Mouse (Mus musculus) limb, embryonic 11.5 days (tissue): ENCODE measurements around the gene Ret. TPM values are rescaled to one million over a fixed set of nuclear protein-coding genes. Genes with fewer than 3 reads are reported as not detected.

ENCODE experiments used
- ATAC-seq: fragments of 200-750 bp; cut with Nextera tagmentation; 2 replicates; pipeline ENCODE4 v1.8.0; 2017; ENCODE audit warnings: low read depth; ENCODE audit not compliant: insufficient number of reproducible peaks, low FRiP score, low TSS enrichment
- DNase-seq: peaks from one replicate; pipeline ENCODE4 v3.0.0-alpha.2; 2015; ENCODE audit warnings: low spot score
- H3K27ac ChIP-seq: fragments of 300-500 bp; sonication (generic); replicated peaks from 2 replicates; pipeline ENCODE4 v1.5.1; 2014; ENCODE audit warnings: low read depth, mild to moderate bottlenecking, low read length
- H3K27me3 ChIP-seq: fragments of 300-500 bp; sonication (generic); 2 replicates; pipeline ENCODE4 v1.6.1; 2014; ENCODE audit warnings: mild to moderate bottlenecking, low read length, mixed read lengths; ENCODE audit not compliant: control insufficient read depth, insufficient read depth
- H3K36me3 ChIP-seq: fragments of 300-500 bp; sonication (generic); 2 replicates; pipeline ENCODE4 v1.6.1; 2014; ENCODE audit warnings: mild to moderate bottlenecking, low read length, moderate library complexity, mixed read lengths; ENCODE audit not compliant: control insufficient read depth, insufficient read depth
- H3K4me1 ChIP-seq: fragments of 300-500 bp; sonication (generic); 2 replicates; pipeline ENCODE4 v1.6.1; 2014; ENCODE audit warnings: low read length, mixed read lengths; ENCODE audit not compliant: control insufficient read depth, insufficient read depth
- H3K4me2 ChIP-seq: fragments of 300-500 bp; sonication (generic); 2 replicates; pipeline ENCODE4 v1.6.1; 2014; ENCODE audit warnings: low read depth, mild to moderate bottlenecking, moderate library complexity; ENCODE audit not compliant: severe bottlenecking
- H3K4me3 ChIP-seq: fragments of 300-500 bp; sonication (generic); 2 replicates; pipeline ENCODE4 v1.5.1; 2014; ENCODE audit warnings: low read depth, low read length
- H3K9ac ChIP-seq: fragments of 300-500 bp; sonication (generic); 2 replicates; pipeline ENCODE4 v1.6.1; 2014; ENCODE audit warnings: mild to moderate bottlenecking, low read length
- H3K9me3 ChIP-seq: fragments of 300-500 bp; sonication (generic); 2 replicates; pipeline ENCODE4 v1.6.1; 2016; ENCODE audit warnings: low read length; ENCODE audit not compliant: control insufficient read depth
- WGBS: fragments of 180-500 bp; shearing (Covaris S2); extraction: QIAGEN DNeasy Blood & Tissue Kit; methylation state at CpG from one replicate; pipeline ENCODE4 v1.1.7; 2014; 5-methylcytosine and 5-hydroxymethylcytosine counted together
- polyA plus RNA-seq: library from polyadenylated mRNA; unstranded; fragments of >200 nt; fragmentation: Nextera tagmentation; extraction: Ambion mirVana; gene quantifications from 2 replicates; pipeline ENCODE4 v1.2.1, GENCODE M21; 2014

Gene Ret
- polyA plus RNA-seq, 1 experiment from 2014 or later: 0.04 TPM

DNA sequence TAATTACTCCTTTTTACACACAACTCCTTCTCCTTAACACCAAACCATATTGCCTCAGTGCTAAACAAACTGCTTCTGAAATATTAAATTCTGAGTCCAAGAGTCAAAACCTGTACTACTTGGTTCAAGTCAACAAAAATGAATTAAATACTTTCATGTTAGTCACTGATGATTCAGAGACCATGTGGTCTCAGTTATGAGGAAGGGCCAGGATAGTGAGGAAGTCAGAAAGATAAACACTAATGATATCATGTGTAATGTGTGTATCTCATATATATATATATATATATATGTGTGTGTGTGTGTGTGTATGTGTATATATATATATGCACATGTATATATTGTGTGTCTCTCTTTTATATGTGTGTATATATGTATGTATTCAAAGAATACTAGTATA lies 70.9 kb downstream of the Ret start:
- H3K4me2 ChIP-seq: no peak overlapping the region
- no peaks in the 10 kb centered on the region for H3K36me3 ChIP-seq
- ATAC-seq (no peak), DNase-seq (no peak)
- no peaks in the 10 kb centered on the region for H3K4me1 ChIP-seq
- no peaks in the 10 kb centered on the region for H3K9me3 ChIP-seq
- H3K9ac ChIP-seq: no peak overlapping the region
- H3K27me3 ChIP-seq: no peaks in the 10 kb centered on the region
- H3K4me3 ChIP-seq: no peak overlapping the region
- no peak overlapping the region for H3K27ac ChIP-seq

DNA sequence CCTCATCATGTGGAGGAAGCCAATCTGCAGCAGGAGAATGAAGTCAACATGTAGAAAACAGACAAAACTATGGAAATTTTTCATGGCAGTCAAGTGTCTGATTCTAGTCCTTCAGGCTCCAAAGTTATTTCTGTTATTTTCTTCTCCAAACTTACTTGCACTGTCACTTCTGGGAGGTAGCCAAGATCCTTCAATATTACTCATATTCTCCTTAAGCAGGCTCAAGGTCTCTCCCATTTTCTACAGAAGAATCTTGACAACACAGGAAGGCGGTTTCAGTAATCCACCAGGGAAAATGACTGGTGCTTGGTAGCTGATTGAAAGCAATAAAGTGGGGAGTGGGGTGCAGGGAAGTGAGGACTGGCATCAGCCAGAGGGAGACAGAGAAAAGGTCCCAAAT lies 74.8 kb downstream of the Ret start:
- Histone ChIP-seq H3K9me3 (no peaks in the 10 kb centered on the region), H3K4me3 (no peak overlapping the region), H3K9ac (no peak overlapping the region), H3K27me3 (no peaks in the 10 kb centered on the region), H3K36me3 (no peaks in the 10 kb centered on the region), H3K4me1 (no peaks in the 10 kb centered on the region), H3K27ac (no peak overlapping the region), H3K4me2 (no peak overlapping the region)
- WGBS: 74% methylated on average over 1 of the region's 1 CpGs
- ATAC-seq: no peak
- no peak for DNase-seq

DNA sequence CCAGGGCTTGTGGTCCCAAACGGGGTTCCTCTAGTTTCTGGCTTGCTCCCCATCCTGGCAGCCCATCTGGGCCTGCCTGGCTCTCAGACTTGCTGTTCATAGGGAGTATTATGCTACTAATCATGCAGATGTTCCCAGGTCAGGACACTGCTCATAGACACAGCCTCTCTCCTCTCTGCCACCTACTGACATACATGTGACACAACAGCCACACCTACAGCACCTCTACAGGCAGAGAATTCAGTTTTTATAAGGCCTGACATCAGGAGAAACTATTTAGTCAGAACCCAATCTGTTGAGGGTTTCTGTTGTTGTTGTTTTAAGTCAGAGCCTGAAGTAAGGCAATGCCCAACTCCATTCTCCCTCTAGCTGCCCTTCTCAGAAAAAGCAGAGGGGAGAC lies 85.7 kb downstream of the Ret start:
- Histone ChIP-seq H3K27ac (no peak overlapping the region), H3K4me1 (no peaks in the 10 kb centered on the region), H3K9ac (no peak overlapping the region), H3K27me3 (no peaks in the 10 kb centered on the region), H3K36me3 (no peaks in the 10 kb centered on the region; the same call in 1 of the 2 replicates), H3K9me3 (no peaks in the 10 kb centered on the region), H3K4me2 (no peak overlapping the region), H3K4me3 (no peak overlapping the region)
- ATAC-seq (no peak), DNase-seq (no peak)
- WGBS: 70% methylated on average over 1 of the region's 1 CpGs

Other genes with a start within 250 kb of the Ret start
- gene Rasgef1a, start 186.3 kb downstream of the Ret start, polyA plus RNA-seq: not detected in 2 replicates
- gene Csgalnact2, start 58.6 kb downstream of the Ret start, polyA plus RNA-seq: 10.3 and 10.8 TPM in 2 replicates
- gene Bms1, start 221.8 kb upstream of the Ret start, polyA plus RNA-seq: 52.5 and 64.5 TPM in 2 replicates